Mouse (Mus musculus): ENCODE results near the gene B3galt4.

The B3galt4 gene

GRCm38 (mm10) chr17:33940981-33941380, 10.3 kb downstream of the B3galt4 start:
- no peak for DNase-seq

GRCm38 (mm10) chr17:33940206-33940805, 11.0 kb downstream of the B3galt4 start, which contains the start of the genes Pfdn6 and Wdr46:
TSS of gene Pfdn6 (minus strand) at chr17:33940343.
TSS of gene Wdr46 (plus strand) at chr17:33940660.
- peak; percentile 76 for DNase-seq

GRCm38 (mm10) chr17:33938783-33939182, 12.5 kb downstream of the B3galt4 start:
- no peak for DNase-seq

GRCm38 (mm10) chr17:33936993-33937392, 14.3 kb downstream of the B3galt4 start:
- no peak for DNase-seq

GRCm38 (mm10) chr17:33935422-33936055, 15.7 kb downstream of the B3galt4 start:
- no peak for DNase-seq

GRCm38 (mm10) chr17:33932970-33933369, 18.3 kb downstream of the B3galt4 start:
- DNase-seq = no peak

GRCm38 (mm10) chr17:33932448-33932847, 18.8 kb downstream of the B3galt4 start:
- no peak for DNase-seq

GRCm38 (mm10) chr17:33931947-33932346, 19.3 kb downstream of the B3galt4 start:
- no peak for DNase-seq

GRCm38 (mm10) chr17:33931159-33931866, 20.0 kb downstream of the B3galt4 start:
- DNase-seq = peak; percentile 40

GRCm38 (mm10) chr17:33930280-33931158, 20.8 kb downstream of the B3galt4 start:
- peak; percentile 65 for DNase-seq

GRCm38 (mm10) chr17:33929371-33930279, 21.7 kb downstream of the B3galt4 start, which contains the start of gene Rgl2:
TSS of gene Rgl2 (plus strand) at chr17:33929543.
- DNase-seq = peak; percentile 93

- DNase-seq = no peak
These were observed 22.9 kb downstream of the B3galt4 start for GRCm38 (mm10) chr17:33928251-33928947.

GRCm38 (mm10) chr17:33926207-33926932, 24.9 kb downstream of the B3galt4 start:
- no peak for DNase-seq

- no peak for DNase-seq
These were observed 25.7 kb downstream of the B3galt4 start for GRCm38 (mm10) chr17:33925406-33926116.

- no peak for DNase-seq
These were observed 26.6 kb downstream of the B3galt4 start for GRCm38 (mm10) chr17:33924577-33925283.

- no peak for DNase-seq
These were observed 29.9 kb downstream of the B3galt4 start for GRCm38 (mm10) chr17:33921361-33921760.

- peak; percentile 81 for DNase-seq
These were observed 30.8 kb downstream of the B3galt4 start for GRCm38 (mm10) chr17:33920282-33921097.
